Mouse (Mus musculus): ENCODE results near the gene Psd. TPM values are rescaled to one million over a fixed set of nuclear protein-coding genes. Genes with fewer than 3 reads are reported as not detected.

The Psd gene
- polyA plus RNA-seq (2012; rRNA removed): 23.7 and 27.8 TPM in 2 replicates

DNA sequence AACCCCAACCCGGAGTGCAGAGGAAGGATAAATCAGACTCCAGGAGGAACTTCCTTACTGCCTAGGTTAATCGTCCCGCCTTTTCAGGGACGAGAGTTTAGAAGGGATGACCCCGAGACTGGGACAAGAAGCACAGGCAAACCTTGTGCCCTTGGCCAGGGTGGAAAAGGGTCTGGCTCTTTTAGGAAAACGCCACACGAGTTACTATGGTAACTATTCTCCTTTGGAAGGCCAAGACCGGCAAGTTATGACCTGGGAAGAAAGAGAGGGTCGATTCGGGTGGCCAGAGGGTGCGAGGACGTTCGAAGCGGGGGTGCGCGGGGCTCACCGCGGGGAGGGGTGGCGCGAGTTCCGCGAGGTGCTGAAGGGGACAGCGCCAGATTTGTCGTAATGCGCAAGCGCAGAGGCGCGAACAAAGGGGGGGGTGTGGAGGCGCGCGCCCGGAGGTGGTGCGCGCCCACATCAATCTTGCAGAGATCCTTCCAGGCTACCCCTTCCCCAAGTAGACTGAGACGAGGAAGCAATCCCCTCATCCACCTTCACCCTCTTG, at the start of gene Psd:
Gene Psd, minus strand, starts transcription at position 401 of the 550 bp plus-strand sequence.

DNA sequence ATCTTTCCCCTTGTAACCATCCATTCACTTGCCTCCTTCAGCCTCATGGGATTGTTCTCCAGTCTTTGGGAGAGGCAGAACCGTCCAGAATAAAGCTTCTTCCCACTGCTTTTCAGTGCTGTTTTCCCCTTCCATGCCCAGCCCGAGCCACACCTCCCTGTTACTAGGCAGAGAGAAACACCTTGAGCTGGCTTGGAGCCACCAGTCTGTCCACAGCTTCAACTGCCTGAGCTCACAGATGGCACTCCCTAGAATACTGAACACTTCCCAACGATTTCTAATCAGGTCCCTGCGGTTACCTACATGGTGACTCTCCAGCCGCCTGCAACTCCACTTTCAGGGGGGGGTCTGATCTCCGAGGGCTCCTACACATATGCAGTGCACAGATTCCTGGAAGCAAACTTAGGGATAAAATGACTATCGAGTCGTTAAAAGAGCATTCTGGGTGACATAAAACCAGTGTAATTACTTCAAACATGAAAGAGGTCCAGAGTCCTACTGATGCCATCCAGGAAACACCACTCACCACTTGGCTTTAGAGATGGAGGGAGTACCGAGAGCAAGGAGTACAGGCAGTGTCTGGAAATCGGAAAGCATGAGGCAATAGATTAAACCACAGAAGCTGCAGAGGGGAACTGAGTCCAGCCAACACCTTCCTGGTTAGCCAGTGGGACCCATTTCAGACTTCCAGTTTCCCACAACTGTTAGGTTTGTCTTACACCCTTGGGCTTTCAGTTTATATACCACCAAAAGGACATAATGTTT, 23.4 kb upstream of the Psd start, which contains the start of gene 2310034G01Rik:
Gene 2310034G01Rik, minus strand, starts transcription at position 135 of the 765 bp plus-strand sequence.

GRCm38 (mm10) chr19:46338331-46338936, 11.5 kb upstream of the Psd start, which contains the start of gene Cuedc2:
Gene Cuedc2 (minus strand): TSS chr19:46338702.

DNA sequence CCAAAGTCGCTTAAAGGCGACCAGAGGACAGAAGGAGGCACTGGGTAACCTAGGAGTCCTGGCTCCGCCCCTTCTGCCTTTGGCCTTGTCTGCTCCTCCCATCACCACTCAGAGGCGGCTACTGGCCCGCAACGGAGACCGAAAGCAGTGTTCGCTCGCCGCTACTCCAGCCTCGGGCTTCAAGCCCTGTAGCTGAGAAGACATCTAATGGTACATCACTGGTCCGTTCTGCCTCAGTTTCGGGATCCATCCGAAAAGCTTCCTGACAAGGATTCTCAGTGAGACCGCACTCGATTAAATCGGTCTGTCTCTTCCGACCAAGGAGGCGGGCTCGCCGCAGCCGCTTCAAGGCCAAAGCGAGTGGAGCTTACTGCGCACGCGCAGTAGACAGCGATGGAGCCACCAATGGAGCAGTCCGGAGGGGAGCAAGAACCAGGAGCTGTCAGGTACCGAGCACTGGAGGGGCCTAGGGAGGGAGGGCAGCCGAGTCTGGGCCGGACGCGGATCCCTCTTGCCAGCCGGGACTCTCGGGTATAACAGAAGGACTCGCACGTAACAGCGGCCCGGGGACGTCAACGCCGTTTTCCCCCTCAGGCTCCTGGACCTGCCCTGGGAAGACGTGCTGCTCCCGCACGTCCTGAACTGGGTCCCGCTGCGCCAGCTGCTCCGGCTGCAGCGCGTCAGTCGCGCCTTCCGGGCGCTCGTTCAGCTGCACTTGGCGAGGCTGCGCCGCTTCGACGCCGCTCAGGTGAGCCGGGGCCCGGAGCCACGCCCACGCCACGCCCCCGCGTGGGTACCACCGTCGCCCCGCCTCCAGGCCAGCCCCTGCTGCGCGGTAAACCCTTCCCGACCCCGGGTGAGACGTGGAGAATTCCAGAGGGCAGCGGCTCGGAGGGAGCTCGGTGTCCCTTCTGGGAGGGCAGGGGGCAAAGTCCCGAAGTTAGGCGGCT, 1.4 kb upstream of the Psd start, which contains the start of gene Fbxl15:
Gene Fbxl15, plus strand, starts transcription at position 104 of the 950 bp plus-strand sequence.

DNA sequence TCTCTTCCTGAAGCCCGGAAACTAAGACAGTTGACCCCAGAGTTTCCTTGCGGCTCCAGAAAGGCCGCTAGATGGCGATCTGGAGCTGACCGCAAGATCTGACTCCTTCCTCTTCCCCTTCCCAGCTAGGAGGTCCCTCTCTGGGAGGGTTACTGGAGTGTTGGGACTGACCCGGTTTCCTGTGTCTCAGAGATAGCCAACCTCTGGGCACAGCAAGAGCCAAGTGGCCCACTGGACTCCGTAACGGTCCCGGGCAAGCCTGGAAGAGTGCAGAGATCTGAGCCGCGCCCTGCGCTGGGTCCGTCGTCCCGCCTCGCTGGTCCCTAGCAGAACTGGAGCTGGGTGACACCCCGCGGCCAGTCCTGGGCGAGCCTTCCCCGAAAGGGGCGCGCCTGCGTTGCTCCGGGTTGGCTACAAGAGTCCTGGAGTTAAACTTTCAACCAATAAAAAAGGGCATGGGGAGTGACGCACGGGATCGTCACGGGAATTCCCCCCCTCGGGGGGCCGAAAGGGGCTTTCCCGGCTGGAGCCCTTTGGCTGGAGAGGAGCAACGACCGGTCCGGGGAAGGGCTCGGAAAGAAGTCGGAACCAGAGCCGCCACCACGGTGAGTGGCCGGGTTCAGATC, 22.6 kb downstream of the Psd start, which contains the start of gene Nfkb2:
Gene Nfkb2, plus strand, starts transcription at position 105 of the 626 bp plus-strand sequence.

Other genes with a start within 250 kb of the Psd start
- gene Elovl3, start 195.3 kb downstream of the Psd start, polyA plus RNA-seq (2012; rRNA removed): 0.02 TPM in 1 of 2 replicates, not detected in the other
- gene Pitx3, start 178.8 kb downstream of the Psd start, polyA plus RNA-seq (2012; rRNA removed): 0.10 and 3.8 TPM in 2 replicates
- 46.2 and 54.9 TPM in 2 replicates for gene Gbf1, start 174.6 kb downstream of the Psd start, polyA plus RNA-seq (2012; rRNA removed)
- 7.1 and 9.4 TPM in 2 replicates for gene Nfkb2, start 22.8 kb downstream of the Psd start, polyA plus RNA-seq (2012; rRNA removed)
- 13.4 and 19.5 TPM in 2 replicates for gene Fbxl15, start 1.0 kb upstream of the Psd start, polyA plus RNA-seq (2012; rRNA removed)
- gene Cuedc2, start 11.5 kb upstream of the Psd start, polyA plus RNA-seq (2012; rRNA removed): 139 and 148 TPM in 2 replicates
- 6.8 and 7.2 TPM in 2 replicates for gene Mfsd13a, start 14.0 kb upstream of the Psd start, polyA plus RNA-seq (2012; rRNA removed)
- gene 2310034G01Rik, start 23.1 kb upstream of the Psd start, polyA plus RNA-seq (2012; rRNA removed): 1.2 TPM in 2 replicates
- gene Actr1a, start 68.6 kb upstream of the Psd start, polyA plus RNA-seq (2012; rRNA removed): 126 and 144 TPM in 2 replicates
- gene Sufu, start 69.7 kb upstream of the Psd start, polyA plus RNA-seq (2012; rRNA removed): 22.2 and 29.3 TPM in 2 replicates
- gene Trim8, start 174.5 kb upstream of the Psd start, polyA plus RNA-seq (2012; rRNA removed): 36.9 and 46.9 TPM in 2 replicates
- gene Arl3, start 246.0 kb upstream of the Psd start, polyA plus RNA-seq (2012; rRNA removed): 165 and 172 TPM in 2 replicates
- 11.7 and 16.0 TPM in 2 replicates for gene Sfxn2, start 246.2 kb upstream of the Psd start, polyA plus RNA-seq (2012; rRNA removed)